Mouse (Mus musculus) liver, embryonic 15.5 days (tissue): ENCODE data around the gene Cpa2. TPM values are rescaled to one million over a fixed set of nuclear protein-coding genes. Genes with fewer than 3 reads are reported as not detected.

Source experiments
- ATAC-seq: fragments of 200-750 bp; cut with Nextera tagmentation; 2 replicates; pipeline ENCODE4 v1.8.0; 2017; ENCODE audit warnings: moderate number of reproducible peaks, mild to moderate bottlenecking, moderate library complexity; ENCODE audit not compliant: insufficient read depth
- H3K27ac ChIP-seq: fragments of 300-500 bp; sonication (generic); replicated peaks from 2 replicates; pipeline ENCODE4 v1.5.1; 2015; ENCODE audit warnings: mild to moderate bottlenecking, inconsistent platforms
- H3K27me3 ChIP-seq: fragments of 300-500 bp; sonication (generic); 2 replicates; pipeline ENCODE4 v1.6.1; 2015; ENCODE audit warnings: mild to moderate bottlenecking, inconsistent platforms
- H3K36me3 ChIP-seq: fragments of 300-500 bp; sonication (generic); replicated peaks from 2 replicates; pipeline ENCODE4 v1.6.1; 2015; ENCODE audit warnings: moderate library complexity, mild to moderate bottlenecking, inconsistent platforms
- H3K4me1 ChIP-seq: fragments of 300-500 bp; sonication (generic); replicated peaks from 2 replicates; pipeline ENCODE4 v1.6.1; 2015; ENCODE audit warnings: inconsistent platforms
- H3K4me2 ChIP-seq: fragments of 300-500 bp; sonication (generic); 2 replicates; pipeline ENCODE4 v1.6.1; 2015; ENCODE audit warnings: moderate library complexity, mild to moderate bottlenecking, inconsistent platforms
- H3K4me3 ChIP-seq: fragments of 300-500 bp; sonication (generic); replicated peaks from 2 replicates; pipeline ENCODE4 v1.5.1; 2015; ENCODE audit warnings: mild to moderate bottlenecking, inconsistent platforms
- H3K9ac ChIP-seq: fragments of 300-500 bp; sonication (generic); 2 replicates; pipeline ENCODE4 v1.6.1; 2015; ENCODE audit warnings: moderate library complexity, mild to moderate bottlenecking, inconsistent platforms
- H3K9me3 ChIP-seq: fragments of 300-500 bp; sonication (generic); replicated peaks from 2 replicates; pipeline ENCODE4 v1.6.1; 2016; ENCODE audit warnings: inconsistent platforms
- WGBS: fragments of 180-500 bp; shearing (Covaris S2); methylation state at CpG from one replicate; pipeline ENCODE4 v1.1.7; 2015; ENCODE audit warnings: mixed read lengths; ENCODE audit not compliant: insufficient replicate concordance; 5-methylcytosine and 5-hydroxymethylcytosine counted together
- polyA plus RNA-seq: library from polyadenylated mRNA; unstranded; fragments of >200 nt; fragmentation: Nextera tagmentation; extraction: Ambion mirVana; gene quantifications from 2 replicates; pipeline ENCODE4 v1.2.1, GENCODE M21; 2015

Cpa2 gene
- polyA plus RNA-seq: 1.7 and 7.5 TPM in 2 replicates

GRCm38 (mm10) chr6:30541009-30541799, at the start of gene Cpa2:
TSS of gene Cpa2 (plus strand) at chr6:30541582.
- no peak within 1 kb of the TSS for H3K4me3 ChIP-seq
- H3K27me3 ChIP-seq: peaks cover 50% of the 10 kb centered on the region
- no peak within 1 kb of the TSS for H3K9ac ChIP-seq
- H3K27ac ChIP-seq: no peak within 1 kb of the TSS
- H3K36me3 ChIP-seq: no peaks in the 10 kb centered on the region
- no peaks in the 10 kb centered on the region for H3K9me3 ChIP-seq
- ATAC-seq: no peak
- 57% methylated on average over 11 of the region's 11 CpGs for WGBS
- 0 out of 2 replicates have a peak, but pooled peaks cover 5% of the 10 kb centered on the region for H3K4me1 ChIP-seq
- H3K4me2 ChIP-seq: no peak within 1 kb of the TSS

DNA sequence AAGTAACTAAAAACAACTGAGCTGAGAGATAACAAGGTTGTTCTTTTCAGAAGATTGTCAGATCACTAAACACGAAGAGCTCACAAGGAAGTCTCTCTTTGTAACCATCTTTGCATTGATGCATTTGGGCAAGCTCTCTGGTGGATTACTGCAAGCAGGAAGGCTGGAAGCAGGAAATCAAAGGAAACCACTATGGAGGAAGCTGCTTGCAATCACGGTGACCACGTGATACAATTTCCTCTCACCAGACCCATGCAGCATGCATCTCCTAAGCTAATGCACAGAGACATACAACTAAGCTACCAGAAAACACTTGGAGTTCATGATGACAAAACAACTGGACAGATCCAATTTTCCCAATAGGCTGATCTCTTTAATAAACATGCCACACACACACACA, 42.3 kb upstream of the Cpa2 start:
- H3K9me3 ChIP-seq: no peaks in the 10 kb centered on the region
- H3K9ac ChIP-seq: no peak overlapping the region
- peaks cover 85% of the 10 kb centered on the region for H3K36me3 ChIP-seq
- no peaks in the 10 kb centered on the region for H3K27me3 ChIP-seq
- H3K27ac ChIP-seq: no peak overlapping the region
- ATAC-seq: no peak
- peaks cover 7% of the 10 kb centered on the region for H3K4me1 ChIP-seq
- 34% methylated on average over 3 of the region's 3 CpGs for WGBS
- H3K4me3 ChIP-seq: no peak overlapping the region
- H3K4me2 ChIP-seq: no peak overlapping the region

- peak overlapping the region; percentile 93 for H3K27ac ChIP-seq
- H3K9ac ChIP-seq: peak overlapping the region; percentile 79
- H3K4me3 ChIP-seq: peak overlapping the region; percentile 82
- H3K4me2 ChIP-seq: peak overlapping the region; percentile 71
- H3K27me3 ChIP-seq: 0 out of 2 replicates have a peak, but pooled peaks cover under 1% of the 10 kb centered on the region
- H3K9me3 ChIP-seq: no peaks in the 10 kb centered on the region
- ATAC-seq: no peak
- peaks cover 18% of the 10 kb centered on the region for H3K4me1 ChIP-seq
- peaks cover 37% of the 10 kb centered on the region for H3K36me3 ChIP-seq
- 5% methylated on average over 2 of the region's 2 CpGs for WGBS
Measured at GRCm38 (mm10) chr6:30508824-30509223, 32.6 kb upstream of the Cpa2 start.

- peak; percentile 99 for ATAC-seq
- no peaks in the 10 kb centered on the region for H3K9me3 ChIP-seq
- 0% methylated on average over 37 of the region's 37 CpGs for WGBS
- peaks cover 31% of the 10 kb centered on the region for H3K36me3 ChIP-seq
- peaks cover 7% of the 10 kb centered on the region; the same call in 1 of the 2 replicates for H3K27me3 ChIP-seq
- peaks cover 18% of the 10 kb centered on the region for H3K4me1 ChIP-seq
- H3K4me3 ChIP-seq: peak within 1 kb of the TSS; percentile 82
- H3K27ac ChIP-seq: peak within 1 kb of the TSS; percentile 93
- H3K4me2 ChIP-seq: peak within 1 kb of the TSS; percentile 71
- peak within 1 kb of the TSS; percentile 79 for H3K9ac ChIP-seq
Measured at GRCm38 (mm10) chr6:30509265-30510239, 31.8 kb upstream of the Cpa2 start, which contains the start of the genes Tmem209 and Ssmem1. TSS of gene Tmem209 (minus strand) at chr6:30509783. TSS of gene Ssmem1 (plus strand) at chr6:30509849.

DNA sequence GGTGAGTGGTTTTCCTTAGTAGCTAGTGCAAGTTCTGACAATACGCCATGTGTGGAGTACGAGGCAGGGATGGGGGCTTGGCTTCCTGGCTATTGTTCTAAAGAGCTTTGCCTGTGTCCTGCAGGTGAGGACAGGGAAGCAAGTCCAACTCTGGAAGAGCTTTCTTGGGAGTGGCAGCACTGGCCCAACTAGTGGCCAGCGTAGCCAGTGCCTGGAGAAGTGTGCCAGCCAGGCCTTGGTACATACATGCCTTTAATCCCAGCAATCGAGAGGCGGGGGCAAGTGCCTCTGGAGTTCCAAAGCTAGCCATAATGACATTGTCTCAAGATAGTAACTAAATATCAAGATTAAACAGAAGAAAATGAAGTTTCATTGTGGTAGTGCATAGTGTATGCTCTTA, 31.1 kb upstream of the Cpa2 start:
- peak overlapping the region; percentile 82 for H3K4me3 ChIP-seq
- peaks cover 18% of the 10 kb centered on the region for H3K4me1 ChIP-seq
- peaks cover 9% of the 10 kb centered on the region; the same call in 1 of the 2 replicates for H3K27me3 ChIP-seq
- H3K4me2 ChIP-seq: peak overlapping the region; percentile 71
- peak overlapping the region; percentile 22; the same call in 1 of the 2 replicates for H3K9ac ChIP-seq
- H3K27ac ChIP-seq: peak overlapping the region; percentile 93
- peaks cover 25% of the 10 kb centered on the region for H3K36me3 ChIP-seq
- no peaks in the 10 kb centered on the region for H3K9me3 ChIP-seq
- WGBS: 72% methylated on average over 5 of the region's 5 CpGs
- no peak for ATAC-seq

DNA sequence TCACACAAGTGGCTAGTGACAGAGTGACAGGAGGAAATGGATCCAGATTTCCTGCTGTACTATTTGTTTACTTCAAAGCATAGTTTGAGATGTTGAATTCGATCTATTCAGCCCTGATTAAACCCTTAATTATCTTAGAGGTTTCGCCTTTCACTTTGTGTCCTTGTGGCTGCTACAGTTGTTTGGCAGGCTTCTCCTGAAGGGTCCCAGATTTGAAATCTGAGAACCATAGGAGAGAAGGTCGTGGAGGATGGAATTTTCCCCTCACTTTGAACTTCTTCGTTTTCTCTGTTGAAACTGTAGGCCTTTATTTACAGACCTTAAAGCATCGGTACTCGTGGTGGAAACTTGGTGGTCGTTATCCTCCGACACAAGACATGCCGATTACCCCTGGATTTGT, 27.1 kb upstream of the Cpa2 start:
- Histone ChIP-seq H3K9ac (no peak overlapping the region), H3K36me3 (no peaks in the 10 kb centered on the region), H3K4me1 (peaks cover 7% of the 10 kb centered on the region), H3K27ac (no peak overlapping the region), H3K27me3 (peaks cover 9% of the 10 kb centered on the region; the same call in 1 of the 2 replicates), H3K9me3 (no peaks in the 10 kb centered on the region), H3K4me2 (no peak overlapping the region), H3K4me3 (no peak overlapping the region)
- 36% methylated on average over 9 of the region's 9 CpGs for WGBS
- no peak for ATAC-seq

DNA sequence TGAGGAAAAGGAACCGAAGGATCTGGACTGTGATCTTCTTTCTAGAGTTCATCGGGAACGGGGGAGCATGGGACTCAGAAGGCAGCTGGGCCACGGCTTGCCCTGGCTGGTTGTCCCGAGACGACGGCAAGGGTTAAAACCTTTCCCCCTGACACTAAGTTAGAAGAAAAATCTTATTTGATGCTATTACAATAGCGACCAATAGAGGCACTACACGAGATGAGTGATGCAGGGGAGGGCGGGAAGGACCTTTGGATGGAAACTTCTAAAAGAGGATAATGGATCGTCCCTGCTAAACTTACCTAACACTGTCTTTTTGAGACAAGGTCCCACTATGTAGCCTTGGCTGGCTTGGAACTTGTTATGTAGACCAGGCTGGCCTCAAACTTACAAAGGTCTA, 21.0 kb upstream of the Cpa2 start:
- H3K27me3 ChIP-seq: no peaks in the 10 kb centered on the region; the same call in 1 of the 2 replicates
- H3K36me3 ChIP-seq: no peaks in the 10 kb centered on the region
- 54% methylated on average over 11 of the region's 11 CpGs for WGBS
- no peak overlapping the region for H3K4me2 ChIP-seq
- no peaks in the 10 kb centered on the region for H3K4me1 ChIP-seq
- no peak for ATAC-seq
- no peak overlapping the region for H3K9ac ChIP-seq
- H3K27ac ChIP-seq: no peak overlapping the region
- no peaks in the 10 kb centered on the region for H3K9me3 ChIP-seq
- H3K4me3 ChIP-seq: no peak overlapping the region

DNA sequence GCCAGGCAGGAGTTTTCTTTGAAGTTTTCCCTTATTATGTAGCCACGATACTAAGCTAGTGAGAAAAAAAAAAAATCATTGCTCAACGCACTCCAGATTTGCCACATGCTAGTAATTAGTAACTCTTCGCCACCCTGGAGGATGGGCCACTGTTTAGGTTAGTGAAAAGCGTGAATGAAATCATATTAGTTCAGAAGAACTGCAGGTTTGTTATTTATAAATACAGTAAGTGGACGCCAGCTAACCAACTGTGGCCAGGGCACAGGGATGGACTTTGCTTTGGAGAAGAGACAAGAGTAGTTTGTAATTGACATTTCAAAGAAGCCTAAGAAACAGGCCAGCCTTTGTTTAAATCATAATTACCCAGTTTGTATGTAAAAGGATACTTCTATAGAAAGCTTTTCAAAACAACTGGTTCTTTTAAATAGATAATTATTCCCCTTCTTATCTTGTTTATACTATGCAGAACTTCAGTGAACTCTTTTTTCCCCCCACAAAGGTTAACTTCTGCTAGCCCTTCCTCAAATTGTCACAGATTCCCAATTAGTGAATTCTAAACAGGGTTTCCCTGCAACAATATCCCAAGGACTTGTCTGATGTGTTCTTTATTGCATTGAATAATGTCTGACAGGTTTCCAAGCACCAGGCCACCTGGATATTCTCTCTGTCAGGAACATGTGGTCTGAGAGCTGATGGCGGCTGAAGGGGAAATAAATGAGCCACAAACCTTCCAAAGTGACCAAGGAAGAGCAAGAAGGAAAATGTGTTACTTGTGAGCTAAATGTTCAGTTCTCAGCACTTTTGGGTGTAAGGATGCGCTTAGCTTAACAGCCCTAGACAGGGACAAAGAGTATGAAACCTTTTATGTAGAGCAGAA, 15.7 kb upstream of the Cpa2 start:
- Histone ChIP-seq H3K4me2 (no peak overlapping the region), H3K4me3 (no peak overlapping the region), H3K9ac (no peak overlapping the region), H3K4me1 (no peaks in the 10 kb centered on the region), H3K27ac (no peak overlapping the region), H3K27me3 (peaks cover 18% of the 10 kb centered on the region; the same call in 1 of the 2 replicates), H3K9me3 (no peaks in the 10 kb centered on the region), H3K36me3 (no peaks in the 10 kb centered on the region)
- 53% methylated on average over 7 of the region's 7 CpGs for WGBS
- ATAC-seq: no peak

- no peak for ATAC-seq
- 23% methylated on average over 19 of the region's 19 CpGs for WGBS
Measured at GRCm38 (mm10) chr6:30526586-30527515, 14.5 kb upstream of the Cpa2 start.

More at GRCm38 (mm10) chr6:30526586-30527515, 14.5 kb upstream of the Cpa2 start:
- no peaks in the 10 kb centered on the region for H3K36me3 ChIP-seq
- H3K4me2 ChIP-seq: no peak overlapping the region
- H3K27ac ChIP-seq: no peak overlapping the region
- H3K9ac ChIP-seq: no peak overlapping the region
- no peak overlapping the region for H3K4me3 ChIP-seq
- no peaks in the 10 kb centered on the region for H3K9me3 ChIP-seq
- H3K4me1 ChIP-seq: no peaks in the 10 kb centered on the region
- H3K27me3 ChIP-seq: peaks cover 18% of the 10 kb centered on the region; the same call in 1 of the 2 replicates
